Mouse (Mus musculus) hindlimb bud, embryonic 11.5 days (tissue): ENCODE measurements at regions not wholly inside any gene's neighbourhood (a gene's known extent, or its start where the extent isn't known, plus 50 kb on each side); places are given as distances from the start of the nearest gene placed in this dataset.

Experiments used
- DNase-seq: peaks from one replicate; pipeline ENCODE4 v3.0.0-alpha.2; 2012; ENCODE audit warnings: low read depth, low spot score; ENCODE audit errors: extremely low spot score

DNA sequence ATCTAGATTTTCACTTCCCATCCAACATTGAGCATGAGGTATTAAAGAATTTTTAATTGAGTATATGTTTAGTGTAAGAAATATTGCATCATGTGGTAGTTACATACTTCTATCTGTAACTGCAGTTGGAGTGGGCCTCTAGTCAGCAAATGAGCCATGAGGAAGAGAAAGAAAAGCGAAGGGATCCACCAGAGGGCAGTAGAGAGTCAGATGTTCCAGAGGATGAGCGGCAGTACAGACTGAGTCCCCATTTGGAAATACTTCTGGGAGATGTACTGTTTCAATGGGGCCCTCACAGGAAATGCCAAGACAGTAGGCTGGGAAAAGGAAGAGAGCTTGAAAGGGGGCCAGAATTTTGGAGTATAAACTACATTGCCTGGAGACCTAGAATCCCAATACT, 221.2 kb downstream of the Myh15 start:
- peak; percentile 82 for DNase-seq

GRCm38 (mm10) chr16:49288096-49288714, 230.9 kb downstream of the Myh15 start:
- no peak for DNase-seq

GRCm38 (mm10) chr16:49289200-49290079, 232.2 kb downstream of the Myh15 start:
- no peak for DNase-seq

DNA sequence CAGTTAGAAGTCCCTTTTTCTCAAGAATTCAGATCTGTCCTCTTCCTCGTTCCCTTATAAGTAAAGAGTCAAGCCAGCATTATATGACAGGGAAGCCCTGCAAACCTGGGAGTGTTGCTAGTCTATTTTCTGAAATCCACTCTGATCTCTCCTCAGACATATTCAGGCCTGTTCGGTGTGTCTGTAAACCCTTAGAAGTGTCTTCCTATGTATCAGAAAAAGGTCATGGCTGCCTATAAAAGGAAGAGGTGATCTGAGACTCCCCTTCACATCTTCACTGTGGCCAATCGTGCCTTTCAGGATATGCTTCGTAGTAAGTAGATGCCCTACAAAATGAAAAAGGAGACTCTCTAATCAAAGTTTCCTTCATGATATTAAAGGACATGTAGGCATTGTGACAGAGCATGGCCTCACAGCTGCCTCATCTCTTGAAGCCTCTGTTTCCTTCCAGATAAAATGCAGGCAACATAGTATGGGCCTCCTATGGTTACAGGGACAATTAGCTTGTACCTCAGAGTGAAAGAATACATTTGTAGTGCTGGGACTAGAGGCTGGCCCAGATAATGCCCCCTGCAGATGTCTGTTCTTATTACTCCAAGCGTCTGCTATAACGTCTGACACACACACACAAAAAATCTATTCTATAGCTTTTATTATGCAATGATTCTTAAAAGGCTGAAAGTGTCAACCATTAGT, 246.5 kb downstream of the Myh15 start:
- no peak for DNase-seq

GRCm38 (mm10) chr16:49304354-49304753, 247.1 kb downstream of the Myh15 start:
- no peak for DNase-seq

DNA sequence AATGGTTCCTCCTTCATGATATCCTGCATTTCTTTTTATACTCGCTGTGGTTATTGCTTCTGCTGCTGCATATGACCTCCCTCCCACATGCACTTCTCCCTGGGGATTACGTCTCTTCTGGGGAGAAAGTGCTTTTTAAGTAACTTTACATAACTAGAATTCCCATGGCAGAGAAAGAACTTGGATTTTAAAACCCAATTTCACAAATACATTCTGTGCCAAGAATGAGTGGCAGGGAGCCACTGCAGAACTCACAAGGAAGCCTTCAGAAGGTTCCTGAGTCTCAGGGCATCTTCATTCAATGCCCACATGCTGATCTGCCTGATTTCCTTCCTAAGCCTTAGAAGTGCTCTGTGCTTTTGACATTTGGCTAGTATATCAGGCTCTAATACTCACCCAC, 259.8 kb downstream of the Myh15 start:
- DNase-seq: no peak

- DNase-seq: no peak
Measured at GRCm38 (mm10) chr16:49319047-49319678, 261.9 kb downstream of the Myh15 start.

- no peak for DNase-seq
Measured at GRCm38 (mm10) chr16:49319774-49320173, 262.5 kb downstream of the Myh15 start.

DNA sequence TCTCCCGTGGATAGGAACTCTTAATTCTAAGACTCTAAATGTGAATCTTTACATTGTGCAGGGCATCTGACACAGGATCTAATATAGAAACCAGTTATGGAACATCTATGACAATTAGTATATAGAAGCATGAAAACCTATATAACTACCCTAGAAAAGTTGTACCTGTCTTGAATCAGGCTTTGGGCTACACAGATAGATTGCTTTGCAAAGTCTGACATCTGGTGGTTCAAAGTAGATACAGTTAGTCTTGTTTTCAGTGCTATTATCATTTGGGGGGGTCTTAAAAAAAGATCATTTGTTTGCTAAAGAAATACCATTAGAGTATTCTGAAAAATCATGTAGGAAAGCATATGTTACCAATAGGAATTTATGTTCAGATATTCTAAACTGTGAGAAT, 264.7 kb downstream of the Myh15 start:
- DNase-seq: no peak

DNA sequence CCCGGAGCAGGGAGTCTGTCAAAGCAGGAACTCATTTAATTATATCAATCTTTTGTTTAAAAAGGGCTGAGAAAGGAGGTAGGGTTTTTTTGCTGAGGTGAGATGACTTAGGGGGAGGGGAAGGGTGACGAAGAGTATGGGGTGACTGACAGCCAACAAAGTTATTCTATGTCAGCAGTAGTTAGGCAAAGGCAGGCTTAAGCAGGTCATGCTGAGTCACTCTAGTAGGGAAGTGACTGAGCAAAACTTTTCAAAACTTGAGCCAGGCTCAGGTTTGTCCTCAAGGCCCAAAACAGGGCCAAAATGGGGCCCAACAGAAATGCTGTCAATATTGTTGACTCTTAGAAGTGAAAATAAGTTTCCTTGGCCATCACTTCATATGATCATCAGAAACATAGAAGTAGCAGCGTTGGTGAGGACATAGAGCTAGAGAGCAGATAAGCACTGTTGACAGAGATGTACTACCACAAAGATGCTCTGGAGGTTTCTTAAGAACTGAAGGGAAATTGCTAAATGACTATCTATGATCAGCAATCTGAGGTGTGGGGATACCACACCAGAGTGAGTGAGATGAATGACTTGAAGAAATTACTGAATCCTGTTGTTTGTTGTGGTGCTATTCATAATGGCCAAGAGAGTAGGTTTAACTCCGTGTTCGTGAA, 273.6 kb downstream of the Myh15 start:
- DNase-seq: no peak

- peak; percentile 16 for DNase-seq
Measured at GRCm38 (mm10) chr16:49332107-49332722, 274.9 kb downstream of the Myh15 start.

GRCm38 (mm10) chr16:49335916-49336315, 278.6 kb downstream of the Myh15 start:
- no peak for DNase-seq

DNA sequence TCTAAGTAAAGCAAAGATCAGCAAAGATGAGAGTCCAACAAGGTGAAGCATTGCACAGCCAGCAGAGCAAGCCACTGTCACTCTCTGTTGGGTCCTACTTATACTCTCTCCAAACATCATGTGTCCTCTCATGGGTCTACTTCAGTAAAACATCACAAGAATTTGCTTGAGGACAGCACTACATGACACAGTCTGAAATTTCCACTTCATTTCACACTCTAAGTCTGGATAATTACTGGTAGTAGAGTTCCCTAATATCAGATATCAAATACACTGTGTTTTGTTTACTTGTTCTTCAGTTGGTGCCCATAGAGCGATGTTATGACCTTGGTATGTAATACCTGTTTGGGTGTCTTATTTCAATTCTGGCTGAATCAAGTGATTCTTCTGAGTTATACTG, 280.7 kb downstream of the Myh15 start:
- DNase-seq: no peak

GRCm38 (mm10) chr16:49358404-49358803, 301.1 kb downstream of the Myh15 start:
- no peak for DNase-seq

- DNase-seq: no peak
Measured at GRCm38 (mm10) chr16:49361731-49362130, 304.4 kb downstream of the Myh15 start.

DNA sequence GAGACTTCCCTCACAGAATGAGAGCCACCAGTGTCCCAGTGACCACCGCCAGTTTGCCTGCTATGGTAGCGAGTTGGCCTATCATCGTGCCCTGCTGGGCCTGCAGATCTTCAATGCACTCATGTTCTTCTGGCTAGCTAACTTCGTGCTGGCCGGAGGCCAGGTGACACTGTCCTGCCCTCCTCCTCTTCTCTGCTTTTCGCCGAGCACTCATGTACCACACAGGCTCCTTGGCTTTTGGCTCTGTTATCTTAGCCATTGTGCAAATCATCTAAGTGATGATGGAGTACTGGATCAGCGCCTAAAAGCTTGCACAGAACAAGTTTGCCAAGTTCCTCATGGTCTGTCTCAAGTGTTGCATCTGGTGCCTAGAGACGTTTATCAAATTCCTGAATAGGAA, 312.2 kb downstream of the Myh15 start:
- DNase-seq: no peak

DNA sequence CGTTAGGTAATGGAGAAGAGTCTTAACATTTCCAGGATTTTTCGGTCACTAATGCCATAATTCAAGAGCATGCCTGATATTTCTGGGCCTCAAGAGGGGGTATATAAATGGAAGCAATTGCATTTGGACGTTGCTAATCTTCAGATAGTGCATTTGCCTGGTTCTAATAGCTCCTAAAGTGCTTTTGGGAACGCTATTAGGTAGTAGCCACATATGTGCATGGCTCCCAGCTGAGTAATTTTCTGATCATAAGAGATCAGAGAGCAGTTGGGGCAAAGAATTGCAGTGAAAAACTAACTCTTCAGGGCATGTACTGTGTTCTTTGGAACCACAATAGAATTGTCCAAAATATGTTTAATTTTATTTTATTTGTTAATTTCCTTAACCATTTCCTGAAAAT, 317.8 kb downstream of the Myh15 start:
- DNase-seq: no peak

- DNase-seq: no peak
Measured at GRCm38 (mm10) chr16:49378917-49379473, 320.0 kb upstream of the Ift57 start.

DNA sequence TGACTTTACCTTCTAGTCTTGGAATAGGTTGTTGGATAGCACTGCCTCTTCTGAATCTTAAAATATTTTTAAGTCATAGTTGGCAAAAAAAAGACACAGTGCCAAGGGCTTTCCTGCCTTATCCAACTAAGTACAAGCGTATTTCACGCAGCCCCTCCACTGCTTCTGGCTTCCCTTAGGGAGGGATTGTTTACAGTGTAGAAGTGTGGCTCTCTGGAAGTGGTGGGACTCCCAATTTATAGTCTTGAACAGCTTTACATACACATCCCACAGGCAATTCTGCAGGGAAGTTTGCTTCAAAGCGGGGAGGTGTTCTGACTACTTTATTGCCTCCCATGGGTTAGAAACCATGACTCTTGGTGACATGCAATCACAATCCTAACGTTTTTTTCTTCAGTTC, 310.9 kb upstream of the Ift57 start:
- DNase-seq: no peak
